Mouse (Mus musculus) heart, adult 2 months (tissue): Measurements from ENCODE around the gene Gm15557. TPM values are rescaled to one million over a fixed set of nuclear protein-coding genes. Genes with fewer than 3 reads are reported as not detected.
A peak's percentile ranks its signal among the peaks of the same experiment; 100 is the strongest.
"Not testable (repeated sequence)": the region's sequence is repeated elsewhere in the genome, so short reads cannot be mapped to it uniquely, and the experiment has no call there.

ENCODE experiments used
- DNase-seq, 2 experiments: peaks; one replicate each; pipeline ENCODE4 v3.0.0; 2021
- H3K27ac ChIP-seq: fragments of 200-600 bp; 2 replicates; pipeline ENCODE4 v1.8.1; 2022
- H3K27me3 ChIP-seq: fragments of 200-500 bp; 2 replicates; pipeline ENCODE4 v1.6.1; 2012; ENCODE audit warnings: mild to moderate bottlenecking, low read length, inconsistent platforms, mixed read lengths; ENCODE audit not compliant: control insufficient read depth, insufficient read depth
- H3K36me3 ChIP-seq: fragments of 200-500 bp; 2 replicates; pipeline ENCODE4 v1.6.1; 2012; ENCODE audit warnings: low read length, inconsistent platforms; ENCODE audit not compliant: control insufficient read depth, insufficient read depth
- H3K4me1 ChIP-seq: fragments of 200-500 bp; 2 replicates; pipeline ENCODE4 v1.6.1; 2011; ENCODE audit warnings: low read length; ENCODE audit not compliant: control insufficient read depth, insufficient read depth
- H3K4me3 ChIP-seq: fragments of 200-600 bp; 2 replicates; pipeline ENCODE4 v1.8.1; 2022
- H3K79me2 ChIP-seq: fragments of 200-500 bp; replicated peaks from 2 replicates; pipeline ENCODE4 v1.6.1; 2012; ENCODE audit warnings: mild to moderate bottlenecking, inconsistent platforms, low read length, moderate library complexity, mixed read lengths; ENCODE audit not compliant: control insufficient read depth, insufficient read depth
- H3K9ac ChIP-seq: fragments of 200-500 bp; 2 replicates; pipeline ENCODE4 v1.6.1; 2012; ENCODE audit warnings: low read depth, mild to moderate bottlenecking, control low read depth, inconsistent platforms, low read length, mixed read lengths
- CTCF ChIP-seq: fragments of 200-600 bp; IDR thresholded peaks from 2 replicates; pipeline ENCODE4 v1.8.1; 2022; ENCODE audit warnings: antibody characterized with exemption, mild to moderate bottlenecking, moderate library complexity
- EP300 ChIP-seq: fragments of 200-500 bp; IDR thresholded peaks from 2 replicates; pipeline ENCODE4 v1.6.1; 2011; ENCODE audit warnings: low read depth, low read length, control low read depth; ENCODE audit not compliant: insufficient read depth
- POLR2A ChIP-seq: fragments of 200-500 bp; IDR thresholded peaks from 2 replicates; pipeline ENCODE4 v1.6.1; 2011; ENCODE audit warnings: mild to moderate bottlenecking, low read depth, low read length, control low read depth; ENCODE audit not compliant: insufficient read depth
- WGBS: fragments of 180-500 bp; shearing (Covaris S2); methylation state at CpG from one replicate; pipeline ENCODE4 v1.1.7; 2018; 5-methylcytosine and 5-hydroxymethylcytosine counted together
- intact Hi-C: fragments of 180-260 bp; cut with DNase I; formaldehyde crosslinking; loops from one replicate; pipeline ENCODE4 v1.15.1; 2025
- polyA plus RNA-seq: library from polyadenylated mRNA; depleted of rRNA; stranded (reverse); fragments of >200 nt; gene quantifications from 2 replicates; pipeline ENCODE4 v1.2.3, GENCODE M21; 2012
- total RNA-seq, 2 experiments: library from RNA; stranded (reverse); gene quantifications; 2 replicates each; pipeline ENCODE4 v1.2.3; 2021

The Gm15557 gene
- total and polyA plus RNA-seq, 3 experiments, result not detected

DNA sequence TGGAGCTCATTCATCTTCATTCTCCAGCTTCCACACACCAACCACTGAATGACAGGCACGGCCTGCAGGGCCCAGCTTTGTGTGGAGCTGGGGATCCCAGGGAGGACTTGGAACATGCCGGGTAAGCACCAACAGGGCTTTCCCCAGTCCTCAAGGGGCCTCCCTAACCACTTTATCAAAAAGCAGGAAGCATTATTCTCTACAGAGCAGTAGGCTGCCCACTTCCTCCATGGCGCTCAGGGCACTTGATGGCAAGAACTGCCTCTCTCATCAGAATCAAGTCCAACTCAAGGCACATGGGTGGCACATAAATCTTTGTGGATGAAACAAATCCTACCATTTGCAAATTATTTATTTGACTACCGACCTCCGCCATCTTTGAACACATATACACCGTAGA, 25.8 kb upstream of the Gm15557 start:
- Histone ChIP-seq H3K27me3 (no peaks in the 10 kb centered on the region), H3K4me3 (no peak overlapping the region), H3K27ac (no peak overlapping the region), H3K4me1 (peaks cover 2% of the 10 kb centered on the region; the same call in 1 of the 2 replicates), H3K79me2 (peaks cover 3% of the 10 kb centered on the region), H3K9ac (no peak overlapping the region), H3K36me3 (no peaks in the 10 kb centered on the region; the same call in 1 of the 2 replicates)
- no peak for DNase-seq
- intact Hi-C loops, result no loop called here
- TF ChIP-seq EP300 (no peak), POLR2A (no peak), CTCF (no peak)
- WGBS, result 79% methylated on average over 6 of the region's 6 CpGs

DNA sequence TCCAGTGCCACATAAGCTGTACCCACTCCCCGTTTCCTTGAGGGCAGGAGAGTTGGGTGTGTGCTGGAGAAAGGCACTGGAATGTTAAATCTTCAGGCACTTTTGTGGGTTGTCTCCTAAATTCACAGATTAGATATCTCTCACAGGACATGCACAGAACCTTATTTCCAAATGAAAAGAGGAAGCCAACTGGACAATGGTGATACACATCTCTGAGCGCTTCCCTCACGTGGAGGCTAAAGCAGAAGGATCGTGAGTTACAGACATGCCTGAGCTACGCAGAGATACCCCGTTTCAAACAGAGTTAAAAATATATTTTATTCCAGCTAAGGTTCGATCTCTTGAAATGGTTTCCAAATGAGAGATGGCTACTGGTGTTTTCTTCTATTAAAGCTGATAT, 17.4 kb upstream of the Gm15557 start:
- Histone ChIP-seq H3K9ac (no peak overlapping the region), H3K36me3 (no peaks in the 10 kb centered on the region; the same call in 1 of the 2 replicates), H3K79me2 (peaks cover 1% of the 10 kb centered on the region; the same call in 1 of the 2 replicates), H3K27ac (no peak overlapping the region), H3K4me3 (no peak overlapping the region), H3K4me1 (no peaks in the 10 kb centered on the region; the same call in 1 of the 2 replicates), H3K27me3 (no peaks in the 10 kb centered on the region)
- no peak for DNase-seq
- WGBS, result 88% methylated on average over 7 of the region's 7 CpGs
- TF ChIP-seq EP300 (no peak), CTCF (no peak), POLR2A (no peak)
- intact Hi-C loops, result no loop called here

DNA sequence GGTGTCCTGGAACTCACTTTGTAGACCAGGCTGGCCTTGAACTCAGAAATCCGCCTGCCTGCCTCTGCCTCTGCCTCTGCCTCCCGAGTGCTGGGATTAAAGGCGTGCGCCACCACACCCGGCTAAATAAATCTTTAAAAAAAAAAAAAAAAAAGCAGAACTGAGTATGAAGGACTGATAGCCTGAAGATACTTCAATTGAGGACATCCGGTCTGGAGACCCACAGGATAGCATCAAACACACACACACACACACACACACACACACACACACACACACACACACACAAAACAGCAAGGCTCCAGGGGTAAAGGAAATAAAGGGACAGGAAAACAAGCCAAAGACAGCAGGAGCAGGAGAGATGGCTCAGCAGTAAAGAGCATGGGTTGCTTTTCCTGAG, 15.3 kb upstream of the Gm15557 start:
- DNase-seq, H3K4me1 ChIP-seq, H3K27me3 ChIP-seq, intact Hi-C loops, H3K79me2 ChIP-seq, H3K27ac ChIP-seq, H3K36me3 ChIP-seq, H3K4me3 ChIP-seq, H3K9ac ChIP-seq: not testable (repeated sequence)
- 86% methylated on average over 6 of the region's 6 CpGs for WGBS

DNA sequence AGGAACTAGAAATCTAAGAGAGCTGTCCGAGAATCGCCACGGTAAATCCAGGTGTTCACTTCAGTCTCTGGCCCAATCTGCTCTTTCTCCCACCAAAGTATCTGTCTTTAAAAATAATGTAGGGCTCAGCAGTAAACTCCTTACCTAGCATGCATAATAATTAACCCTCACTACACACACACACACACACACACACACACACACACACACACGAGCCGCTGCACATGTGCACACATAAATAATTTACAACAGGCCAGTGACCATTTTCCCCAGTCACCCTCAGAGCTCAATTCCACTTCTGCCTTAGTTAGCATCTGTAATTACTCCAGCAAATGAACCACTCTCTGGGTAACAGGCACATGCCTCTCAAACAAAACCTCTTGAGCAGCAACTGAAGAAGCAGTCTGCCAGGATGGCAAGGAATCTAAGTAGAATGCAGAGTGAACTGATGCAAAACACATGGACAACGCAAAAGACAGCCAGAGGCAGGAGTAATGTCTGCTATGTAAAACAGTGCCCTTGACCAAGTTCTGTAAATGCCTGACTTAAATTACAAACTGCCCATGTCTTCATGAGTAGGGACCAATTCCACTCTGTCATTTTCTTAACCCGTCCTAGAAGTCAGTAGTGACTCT, 11.7 kb upstream of the Gm15557 start:
- no peaks in the 10 kb centered on the region for H3K36me3 ChIP-seq
- no peak for DNase-seq
- H3K4me3 ChIP-seq, result peak overlapping the region; percentile 63
- intact Hi-C loops, result no loop called here
- TF ChIP-seq POLR2A (no peak), CTCF (no peak), EP300 (no peak)
- H3K27ac ChIP-seq, result peak overlapping the region; percentile 82; the same call in 1 of the 2 replicates
- H3K79me2 ChIP-seq, result 0 out of 2 replicates have a peak, but pooled peaks cover 1% of the 10 kb centered on the region
- peak overlapping the region; percentile 12; the same call in 1 of the 2 replicates for H3K9ac ChIP-seq
- 60% methylated on average over 7 of the region's 7 CpGs for WGBS
- peaks cover 5% of the 10 kb centered on the region for H3K4me1 ChIP-seq
- H3K27me3 ChIP-seq, result no peaks in the 10 kb centered on the region

DNA sequence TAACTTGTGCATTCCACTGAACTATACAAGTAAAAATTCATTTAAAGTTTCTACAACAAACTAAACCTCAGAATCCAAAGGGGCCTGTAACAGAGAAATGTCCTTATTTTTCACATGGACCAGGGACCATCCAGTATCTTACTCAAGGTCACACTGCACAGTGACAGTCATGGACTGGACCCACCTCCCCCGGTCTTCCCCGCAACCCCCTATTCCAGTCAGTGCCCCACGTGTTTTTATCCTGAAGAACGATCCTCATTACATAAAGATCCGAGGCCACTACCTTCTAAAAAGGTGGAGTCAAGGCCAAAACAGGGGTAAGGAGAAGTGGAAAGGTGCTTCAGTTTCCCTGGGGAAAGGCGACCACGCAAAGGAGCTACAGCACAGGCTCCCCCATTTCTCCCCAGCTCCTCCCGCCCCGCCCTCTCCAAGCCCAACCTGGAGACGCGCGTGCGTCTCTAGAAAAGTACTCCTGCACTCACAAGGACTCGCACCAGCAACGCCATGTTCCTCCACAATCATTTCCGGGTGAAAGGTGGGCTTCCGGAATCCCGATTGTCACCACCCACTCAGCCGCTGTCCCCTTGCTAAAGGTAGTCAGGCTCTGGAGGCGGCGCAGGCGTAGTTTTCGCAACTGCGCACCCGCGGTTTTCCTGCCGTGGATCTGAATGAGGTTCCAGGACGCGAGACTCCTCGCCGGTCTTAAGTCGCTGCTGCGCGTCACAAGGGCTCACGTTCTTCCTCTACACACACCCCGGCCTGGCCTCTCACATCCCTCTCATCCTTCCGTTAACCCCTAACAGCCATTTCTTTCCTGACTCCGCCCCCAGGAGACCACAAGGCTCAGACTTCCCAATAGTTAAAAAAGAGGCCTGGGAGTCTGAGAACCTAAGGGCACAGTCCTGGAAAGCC, 10.7 kb upstream of the Gm15557 start, which contains the start of gene Uqcc1:
Uqcc1 (minus strand) TSS at position 780 of the 912 bp plus-strand sequence.
- peaks cover 5% of the 10 kb centered on the region for H3K4me1 ChIP-seq
- WGBS, result under 1% methylated on average over 38 of the region's 38 CpGs
- peak within 1 kb of the TSS; percentile 63 for H3K4me3 ChIP-seq
- H3K27me3 ChIP-seq, result no peaks in the 10 kb centered on the region
- 0 out of 2 replicates have a peak, but pooled peaks cover 1% of the 10 kb centered on the region for H3K79me2 ChIP-seq
- peak; percentile 87 to 92 for DNase-seq
- peak within 1 kb of the TSS; percentile 77 for H3K9ac ChIP-seq
- intact Hi-C loops, result no loop called here
- peak within 1 kb of the TSS; percentile 82 for H3K27ac ChIP-seq
- H3K36me3 ChIP-seq, result no peaks in the 10 kb centered on the region
- TF ChIP-seq POLR2A (peak; percentile 86), CTCF (no peak), EP300 (no peak)
